Mouse (Mus musculus): ENCODE data around the gene Wipf1.

DNA sequence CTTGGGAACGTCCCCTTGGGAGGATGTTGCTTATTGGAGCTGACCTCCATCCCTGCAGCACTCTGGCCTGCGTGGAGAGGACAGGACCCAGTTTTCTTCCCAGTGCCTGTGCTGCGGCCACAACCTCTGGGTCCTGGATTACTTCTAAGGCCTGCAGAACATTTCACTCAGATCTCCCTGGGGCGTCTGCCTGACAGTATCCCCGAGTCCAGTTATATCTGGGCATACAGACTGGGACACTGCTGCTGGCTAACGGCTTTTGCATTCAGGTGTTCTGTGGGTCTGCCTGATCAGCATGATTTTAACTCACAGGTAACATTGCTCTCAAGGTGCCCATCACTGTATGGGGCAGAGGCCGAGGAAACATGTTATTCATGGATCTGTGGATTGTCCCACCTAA lies 52.0 kb downstream of the Wipf1 start:
- TF ChIP-seq POLR2A (IDR thresholded peaks at IDR 0.05; ENCODE audit: borderline replicate concordance, control insufficient read depth, low read depth, low read length) (no peak), CTCF (IDR thresholded peaks at IDR 0.05; ENCODE audit: control insufficient read depth, insufficient read depth, low read length) (no peak)
